Mouse (Mus musculus): ENCODE results near the gene Sdsl. TPM values are rescaled to one million over a fixed set of nuclear protein-coding genes. Genes with fewer than 3 reads are reported as not detected.

The Sdsl gene
- polyA plus RNA-seq, 1 experiment from 2014 or later, result 16.7 TPM

- H3K4me1 ChIP-seq (ENCODE audit: control insufficient read depth, insufficient read depth, low read length), result no peaks in the 10 kb centered on the region
- no peak overlapping the region for H3K27ac ChIP-seq (ENCODE audit: low read length)
- no peak overlapping the region for H3K4me2 ChIP-seq (ENCODE audit: low read depth, low read length)
- 84% methylated on average over 8 of the region's 8 CpGs for whole genome bisulfite sequencing
- H3K36me3 ChIP-seq (ENCODE audit: control insufficient read depth, insufficient read depth, low read length), result no peaks in the 10 kb centered on the region
- no peak overlapping the region for H3K9ac ChIP-seq (ENCODE audit: low read length)
- H3K27me3 ChIP-seq (ENCODE audit: control insufficient read depth, insufficient read depth, low read length), result peaks cover 34% of the 10 kb centered on the region
- H3K4me3 ChIP-seq (replicated peaks; ENCODE audit: low read length), result no peak overlapping the region
- ATAC-seq (ENCODE audit: insufficient read depth, low FRiP score), result no peak
- no peaks in the 10 kb centered on the region for H3K9me3 ChIP-seq (replicated peaks; ENCODE audit: control insufficient read depth, low read length)
These were observed 52.5 kb downstream of the Sdsl start for GRCm38 (mm10) chr5:120420106-120420505.

- no peak overlapping the region for H3K4me3 ChIP-seq (replicated peaks; ENCODE audit: low read length)
- WGBS, result 76% methylated on average over 6 of the region's 6 CpGs
- H3K4me1 ChIP-seq (ENCODE audit: control insufficient read depth, insufficient read depth, low read length), result no peaks in the 10 kb centered on the region
- no peak overlapping the region for H3K9ac ChIP-seq (ENCODE audit: low read length)
- H3K4me2 ChIP-seq (ENCODE audit: low read depth, low read length), result no peak overlapping the region
- no peak for ATAC-seq (ENCODE audit: insufficient read depth, low FRiP score)
- H3K9me3 ChIP-seq (replicated peaks; ENCODE audit: control insufficient read depth, low read length), result peaks cover 5% of the 10 kb centered on the region; the same call in 1 of the 2 replicates
- no peaks in the 10 kb centered on the region for H3K36me3 ChIP-seq (ENCODE audit: control insufficient read depth, insufficient read depth, low read length)
- H3K27me3 ChIP-seq (ENCODE audit: control insufficient read depth, insufficient read depth, low read length), result peaks cover 36% of the 10 kb centered on the region
- no peak overlapping the region for H3K27ac ChIP-seq (ENCODE audit: low read length)
These were observed 59.2 kb downstream of the Sdsl start for GRCm38 (mm10) chr5:120413436-120413835.

- WGBS, result 2% methylated on average over 41 of the region's 41 CpGs
- Histone ChIP-seq H3K9me3 (replicated peaks; ENCODE audit: control insufficient read depth, low read length) (peaks cover 5% of the 10 kb centered on the region; the same call in 1 of the 2 replicates), H3K4me3 (replicated peaks; ENCODE audit: low read length) (no peak overlapping the region), H3K4me2 (ENCODE audit: low read depth, low read length) (no peak overlapping the region), H3K27ac (ENCODE audit: low read length) (no peak overlapping the region), H3K36me3 (ENCODE audit: control insufficient read depth, insufficient read depth, low read length) (no peaks in the 10 kb centered on the region), H3K4me1 (ENCODE audit: control insufficient read depth, insufficient read depth, low read length) (no peaks in the 10 kb centered on the region), H3K27me3 (ENCODE audit: control insufficient read depth, insufficient read depth, low read length) (peaks cover 44% of the 10 kb centered on the region), H3K9ac (ENCODE audit: low read length) (no peak overlapping the region)
- ATAC-seq (ENCODE audit: insufficient read depth, low FRiP score), result no peak
These were observed 62.9 kb downstream of the Sdsl start for GRCm38 (mm10) chr5:120409385-120410378.

- 69% methylated on average over 14 of the region's 14 CpGs for WGBS
These were observed 63.7 kb downstream of the Sdsl start for GRCm38 (mm10) chr5:120408933-120409332.

More at GRCm38 (mm10) chr5:120408933-120409332, 63.7 kb downstream of the Sdsl start:
- H3K4me3 ChIP-seq (replicated peaks; ENCODE audit: low read length), result no peak overlapping the region
- H3K4me1 ChIP-seq (ENCODE audit: control insufficient read depth, insufficient read depth, low read length), result no peaks in the 10 kb centered on the region
- no peak overlapping the region for H3K4me2 ChIP-seq (ENCODE audit: low read depth, low read length)
- no peak overlapping the region for H3K9ac ChIP-seq (ENCODE audit: low read length)
- 0 out of 2 replicates have a peak, but pooled peaks have one; percentile 53 for ATAC-seq (ENCODE audit: insufficient read depth, low FRiP score)
- peaks cover 5% of the 10 kb centered on the region; the same call in 1 of the 2 replicates for H3K9me3 ChIP-seq (replicated peaks; ENCODE audit: control insufficient read depth, low read length)
- H3K36me3 ChIP-seq (ENCODE audit: control insufficient read depth, insufficient read depth, low read length), result no peaks in the 10 kb centered on the region
- H3K27me3 ChIP-seq (ENCODE audit: control insufficient read depth, insufficient read depth, low read length), result peaks cover 44% of the 10 kb centered on the region
- H3K27ac ChIP-seq (ENCODE audit: low read length), result no peak overlapping the region

Other genes with a start within 250 kb of the Sdsl start
- gene Lhx5, start 41.1 kb downstream of the Sdsl start, polyA plus RNA-seq (2015; fragmentation: Nextera tagmentation; extraction: Ambion mirVana), result 0.06 and 0.07 TPM in 2 replicates
- gene Sds, start 3.7 kb upstream of the Sdsl start, polyA plus RNA-seq (2015; fragmentation: Nextera tagmentation; extraction: Ambion mirVana), result 0.18 and 0.70 TPM in 2 replicates
- gene Plbd2, start 30.8 kb upstream of the Sdsl start, polyA plus RNA-seq (2015; fragmentation: Nextera tagmentation; extraction: Ambion mirVana), result 37.1 and 40.3 TPM in 2 replicates
- 8.6 and 9.2 TPM in 2 replicates for gene Slc8b1, start 38.4 kb upstream of the Sdsl start, polyA plus RNA-seq (2015; fragmentation: Nextera tagmentation; extraction: Ambion mirVana)
- gene Tpcn1, start 115.9 kb upstream of the Sdsl start, polyA plus RNA-seq (2015; fragmentation: Nextera tagmentation; extraction: Ambion mirVana), result 21.5 and 23.8 TPM in 2 replicates
- 0.34 and 0.67 TPM in 2 replicates for gene Iqcd, start 116.2 kb upstream of the Sdsl start, polyA plus RNA-seq (2015; fragmentation: Nextera tagmentation; extraction: Ambion mirVana)
- 13.4 and 13.5 TPM in 2 replicates for gene Rita1, start 139.8 kb upstream of the Sdsl start, polyA plus RNA-seq (2015; fragmentation: Nextera tagmentation; extraction: Ambion mirVana)
- gene Ddx54, start 139.9 kb upstream of the Sdsl start, polyA plus RNA-seq (2015; fragmentation: Nextera tagmentation; extraction: Ambion mirVana), result 41.9 and 45.6 TPM in 2 replicates
- not detected in 2 replicates for gene Cfap73, start 161.4 kb upstream of the Sdsl start, polyA plus RNA-seq (2015; fragmentation: Nextera tagmentation; extraction: Ambion mirVana)
- gene Rasal1, start 176.0 kb upstream of the Sdsl start, polyA plus RNA-seq (2015; fragmentation: Nextera tagmentation; extraction: Ambion mirVana), result 0.40 and 0.72 TPM in 2 replicates
- 2.3 and 3.6 TPM in 2 replicates for gene Dtx1, start 239.1 kb upstream of the Sdsl start, polyA plus RNA-seq (2015; fragmentation: Nextera tagmentation; extraction: Ambion mirVana)